Mouse (Mus musculus) CH12.LX (cell line): ENCODE results near the gene Tssk4. TPM values are rescaled to one million over a fixed set of nuclear protein-coding genes. Genes with fewer than 3 reads are reported as not detected.

ENCODE experiments used
- DNase-seq: peaks from one replicate; pipeline ENCODE4 v3.0.0-alpha.2; 2013; ENCODE audit errors: extremely low read depth
- H3K27ac ChIP-seq: 2 replicates; pipeline ENCODE4 v1.5.1; 2012; ENCODE audit warnings: low read depth, mild to moderate bottlenecking, control low read depth, moderate library complexity; ENCODE audit not compliant: insufficient read depth
- H3K27me3 ChIP-seq: replicated peaks from 2 replicates; pipeline ENCODE3; 2012; ENCODE audit warnings: inconsistent platforms
- H3K36me3 ChIP-seq, 2 experiments: replicated peaks in 1 of 2; 2 replicates each; pipeline versions ENCODE3 to v1.6.1; 2012; ENCODE audit warnings: inconsistent platforms in 1 of 2, low read length in 1 of 2, mild to moderate bottlenecking in 1 of 2, mixed read lengths in 1 of 2, moderate library complexity in 1 of 2; ENCODE audit not compliant: control insufficient read depth in 1 of 2, insufficient read depth in 1 of 2
- H3K4me1 ChIP-seq, 2 experiments: 2 replicates each; pipeline ENCODE4 v1.6.1; 2012; ENCODE audit warnings: inconsistent platforms in 1 of 2, moderate library complexity in 1 of 2; ENCODE audit not compliant: insufficient read depth in 2 of 2, control insufficient read depth in 1 of 2
- H3K4me2 ChIP-seq: 2 replicates; pipeline ENCODE4 v1.6.1; 2012; ENCODE audit warnings: low read depth, mild to moderate bottlenecking, control low read depth; ENCODE audit not compliant: poor library complexity, insufficient read depth, severe bottlenecking
- H3K4me3 ChIP-seq, 3 experiments: fragments of 150-350 bp in 1 of 3; sonication (generic) in 1 of 3; replicated peaks in 1 of 3; 2 replicates each; pipeline versions ENCODE3 to v1.5.1; 2011 to 2012; ENCODE audit warnings: low read depth in 2 of 3, low read length in 2 of 3, mild to moderate bottlenecking in 2 of 3, moderate library complexity in 2 of 3, control low read depth in 1 of 3, improper control_type of control experiment in 1 of 3, inconsistent platforms in 1 of 3, mixed read lengths in 1 of 3; ENCODE audit not compliant: poor library complexity in 1 of 3
- H3K79me2 ChIP-seq: replicated peaks from 2 replicates; pipeline ENCODE4 v1.6.1; 2012; ENCODE audit warnings: mild to moderate bottlenecking, moderate library complexity; ENCODE audit not compliant: control insufficient read depth, poor library complexity, insufficient read depth, severe bottlenecking; ENCODE audit errors: extremely low read depth
- H3K9ac ChIP-seq: 2 replicates; pipeline ENCODE4 v1.6.1; 2012; ENCODE audit warnings: low read depth, mild to moderate bottlenecking, control low read depth, moderate library complexity; ENCODE audit not compliant: insufficient read depth
- H3K9me3 ChIP-seq: replicated peaks from 2 replicates; pipeline ENCODE3; 2012; ENCODE audit warnings: low read length, inconsistent platforms, mixed read lengths
- CHD1 ChIP-seq: IDR thresholded peaks from 2 replicates; pipeline ENCODE4 v1.6.1; 2012; ENCODE audit warnings: low read depth, low read length, improper control_type of control experiment, inconsistent platforms
- CHD2 ChIP-seq: IDR thresholded peaks from 2 replicates; pipeline ENCODE4 v1.6.1; 2011; ENCODE audit warnings: low read length, improper control_type of control experiment
- CTCF ChIP-seq, 2 experiments: IDR thresholded peaks in 1 of 2; conservative IDR thresholded peaks in 1 of 2; 2 replicates each; pipeline ENCODE4 v1.5.1; 2011 to 2012; ENCODE audit warnings: low read depth in 2 of 2, low read length in 2 of 2, improper control_type of control experiment in 1 of 2, inconsistent platforms in 1 of 2, mild to moderate bottlenecking in 1 of 2, moderate library complexity in 1 of 2
- ELF1 ChIP-seq: IDR thresholded peaks from 2 replicates; pipeline ENCODE4 v1.6.1; 2014; ENCODE audit warnings: low read depth, mild to moderate bottlenecking, inconsistent platforms, low read length, improper control_type of control experiment
- EP300 ChIP-seq: IDR thresholded peaks from 2 replicates; pipeline ENCODE4 v1.6.1; 2011; ENCODE audit warnings: low read length, improper control_type of control experiment
- GABPA ChIP-seq: IDR thresholded peaks from 2 replicates; pipeline ENCODE4 v1.6.1; 2012; ENCODE audit warnings: low read depth, low read length, improper control_type of control experiment, inconsistent platforms; ENCODE audit not compliant: insufficient replicate concordance
- IRF4 ChIP-seq: IDR thresholded peaks from 2 replicates; pipeline ENCODE4 v1.6.1; 2014; ENCODE audit warnings: low read depth, mild to moderate bottlenecking, inconsistent platforms, low read length, improper control_type of control experiment
- JUND ChIP-seq: conservative IDR thresholded peaks from 2 replicates; pipeline ENCODE4 v1.6.1; 2011; ENCODE audit warnings: low read depth, low read length, improper control_type of control experiment
- KAT2A ChIP-seq: IDR thresholded peaks from 2 replicates; pipeline ENCODE4 v1.6.1; 2012; ENCODE audit warnings: low read length, improper control_type of control experiment, inconsistent platforms; ENCODE audit not compliant: insufficient replicate concordance
- MAZ ChIP-seq: IDR thresholded peaks from 2 replicates; pipeline ENCODE4 v1.6.1; 2012; ENCODE audit warnings: low read depth, mild to moderate bottlenecking, inconsistent platforms, low read length, improper control_type of control experiment, moderate library complexity
- MEF2A ChIP-seq: IDR thresholded peaks from 2 replicates; pipeline ENCODE4 v1.6.1; 2014; ENCODE audit warnings: low read depth, mild to moderate bottlenecking, inconsistent platforms, low read length, improper control_type of control experiment, borderline replicate concordance
- PAX5 ChIP-seq: IDR thresholded peaks from 2 replicates; pipeline ENCODE4 v1.6.1; 2012; ENCODE audit warnings: low read length, inconsistent platforms, mixed read lengths
- RAD21 ChIP-seq: IDR thresholded peaks from 2 replicates; pipeline ENCODE4 v1.6.1; 2011; ENCODE audit warnings: low read depth, mild to moderate bottlenecking, low read length, improper control_type of control experiment, moderate library complexity
- USF2 ChIP-seq: conservative IDR thresholded peaks from 2 replicates; pipeline ENCODE4 v1.6.1; 2011; ENCODE audit warnings: low read depth, low read length, improper control_type of control experiment
- ZC3H11A ChIP-seq: IDR thresholded peaks from 2 replicates; pipeline ENCODE4 v1.6.1; 2012; ENCODE audit warnings: low read depth, mild to moderate bottlenecking, inconsistent platforms, low read length, improper control_type of control experiment
- ZKSCAN1 ChIP-seq: IDR thresholded peaks from 2 replicates; pipeline ENCODE4 v1.6.1; 2012; ENCODE audit warnings: low read depth, inconsistent platforms, low read length, improper control_type of control experiment, borderline replicate concordance
- ZNF384 ChIP-seq: IDR thresholded peaks from 2 replicates; pipeline ENCODE4 v1.6.1; 2012; ENCODE audit warnings: low read depth, low read length, improper control_type of control experiment, inconsistent platforms
- dilution Hi-C: fragments of 300-500 bp; cut with MboI; formaldehyde crosslinking; loops from 2 replicates; pipeline ENCODE4 v1.14.3; 2020; ENCODE audit warnings: low sequenced_read_pairs; ENCODE audit not compliant: extremely low pct_unique_long_range_greater_than_20kb, extremely low pct_ligation_motif_present
- in situ Hi-C: fragments of 300-500 bp; cut with MboI; formaldehyde crosslinking; loops from 3 replicates; pipeline ENCODE4 v1.14.3; 2019; ENCODE audit warnings: low sequenced_read_pairs, low pct_ligation_motif_present, low pct_unique_long_range_greater_than_20kb, mixed read lengths
- polyA plus RNA-seq: library from polyadenylated mRNA; unstranded; fragments of >175 nt; gene quantifications from 2 replicates; pipeline ENCODE4 v1.2.1, GENCODE M21; 2012; ENCODE audit warnings: low read depth; ENCODE audit not compliant: insufficient read length
- total RNA-seq, 2 experiments: library from RNA; depleted of rRNA; stranded (reverse); fragments of 300-350 nt in 1 of 2; fragments of >200 nt in 1 of 2; gene quantifications; 2 replicates each; pipeline ENCODE4 v1.2.3; 2012 to 2014

Gene Tssk4
- total and polyA plus RNA-seq, 3 experiments = 0.30 to 0.31 TPM; not detected in 1

GRCm38 (mm10) chr14:55616844-55617243 is 33.1 kb upstream of the Tssk4 start:
- DNase-seq = no peak
- Histone ChIP-seq H3K4me2 (no peak overlapping the region), H3K9ac (no peak overlapping the region), H3K36me3 (no peaks in the 10 kb centered on the region), H3K4me1 (no peaks in the 10 kb centered on the region), H3K27ac (no peak overlapping the region), H3K27me3 (no peaks in the 10 kb centered on the region), H3K79me2 (no peaks in the 10 kb centered on the region), H3K4me3 (no peak overlapping the region), H3K9me3 (no peaks in the 10 kb centered on the region)
- in situ Hi-C loops = no loop called here
- no peak for TF ChIP-seq CHD2
- TF ChIP-seq RAD21 = no peak
- TF ChIP-seq ZKSCAN1 = no peak
- no peak for TF ChIP-seq PAX5
- TF ChIP-seq USF2 = no peak
- no peak for TF ChIP-seq KAT2A
- TF ChIP-seq IRF4 = no peak
- TF ChIP-seq ELF1 = no peak
- no peak for TF ChIP-seq CHD1
- no peak for TF ChIP-seq JUND
- TF ChIP-seq ZNF384 = no peak
- TF ChIP-seq EP300 = no peak
- TF ChIP-seq MEF2A = no peak
- TF ChIP-seq GABPA = no peak
- dilution Hi-C loops = no loop called here

- Histone ChIP-seq H3K79me2 (no peaks in the 10 kb centered on the region), H3K4me1 (no peaks in the 10 kb centered on the region), H3K9me3 (no peaks in the 10 kb centered on the region), H3K36me3 (peaks cover 0 to 9% of the 10 kb centered on the region in 2 experiments), H3K4me3 (no peak within 1 kb of the TSS), H3K4me2 (no peak within 1 kb of the TSS), H3K27me3 (no peaks in the 10 kb centered on the region), H3K9ac (no peak within 1 kb of the TSS), H3K27ac (no peak within 1 kb of the TSS)
- in situ Hi-C loops = no loop called here
- dilution Hi-C loops = no loop called here
- no peak for DNase-seq
- TF ChIP-seq CTCF (conservative IDR thresholded peaks at IDR 0.05 in 1 of 2, IDR thresholded peaks at IDR 0.05 in 1 of 2; ENCODE audit: low read depth in 2 of 2, low read length in 2 of 2) (no peak), MEF2A (no peak), CHD1 (no peak), MAZ (no peak), ZC3H11A (no peak), PAX5 (no peak)
Measured at GRCm38 (mm10) chr14:55617822-55618221, 32.2 kb upstream of the Tssk4 start, which contains the start of gene Rec8. Gene Rec8, plus strand, starts transcription at chr14:55618037.
